Mouse (Mus musculus) forebrain, embryonic 13.5 days (tissue): ENCODE measurements at regions not wholly inside any gene's neighbourhood (a gene's known extent, or its start where the extent isn't known, plus 50 kb on each side); places are given as distances from the start of the nearest gene placed in this dataset.

Source experiments
- ATAC-seq: fragments of 200-750 bp; cut with Nextera tagmentation; 2 replicates; pipeline ENCODE4 v1.8.0; 2017
- H3K27ac ChIP-seq: fragments of 300-500 bp; sonication (generic); 2 replicates; pipeline ENCODE4 v1.5.1; 2015; ENCODE audit warnings: inconsistent platforms, mild to moderate bottlenecking, moderate library complexity
- H3K27me3 ChIP-seq: fragments of 300-500 bp; sonication (generic); 2 replicates; pipeline ENCODE4 v1.6.1; 2015; ENCODE audit warnings: mild to moderate bottlenecking, inconsistent platforms
- H3K36me3 ChIP-seq: fragments of 300-500 bp; sonication (generic); 2 replicates; pipeline ENCODE4 v1.6.1; 2015; ENCODE audit warnings: mild to moderate bottlenecking, inconsistent platforms; ENCODE audit not compliant: poor library complexity, severe bottlenecking
- H3K4me1 ChIP-seq: fragments of 300-500 bp; sonication (generic); 2 replicates; pipeline ENCODE4 v1.6.1; 2015; ENCODE audit warnings: inconsistent platforms
- H3K4me2 ChIP-seq: fragments of 300-500 bp; sonication (generic); 2 replicates; pipeline ENCODE4 v1.6.1; 2015; ENCODE audit warnings: inconsistent platforms, mild to moderate bottlenecking, moderate library complexity
- H3K4me3 ChIP-seq: fragments of 300-500 bp; sonication (generic); 2 replicates; pipeline ENCODE4 v1.5.1; 2015; ENCODE audit warnings: mild to moderate bottlenecking, inconsistent platforms
- H3K9ac ChIP-seq: fragments of 300-500 bp; sonication (generic); 2 replicates; pipeline ENCODE4 v1.6.1; 2015; ENCODE audit warnings: mild to moderate bottlenecking, inconsistent platforms
- H3K9me3 ChIP-seq: fragments of 300-500 bp; sonication (generic); replicated peaks from 2 replicates; pipeline ENCODE4 v1.6.1; 2016; ENCODE audit warnings: inconsistent platforms
- WGBS: fragments of 180-500 bp; shearing (Covaris S2); methylation state at CpG from one replicate; pipeline ENCODE4 v1.1.7; 2015; 5-methylcytosine and 5-hydroxymethylcytosine counted together

DNA sequence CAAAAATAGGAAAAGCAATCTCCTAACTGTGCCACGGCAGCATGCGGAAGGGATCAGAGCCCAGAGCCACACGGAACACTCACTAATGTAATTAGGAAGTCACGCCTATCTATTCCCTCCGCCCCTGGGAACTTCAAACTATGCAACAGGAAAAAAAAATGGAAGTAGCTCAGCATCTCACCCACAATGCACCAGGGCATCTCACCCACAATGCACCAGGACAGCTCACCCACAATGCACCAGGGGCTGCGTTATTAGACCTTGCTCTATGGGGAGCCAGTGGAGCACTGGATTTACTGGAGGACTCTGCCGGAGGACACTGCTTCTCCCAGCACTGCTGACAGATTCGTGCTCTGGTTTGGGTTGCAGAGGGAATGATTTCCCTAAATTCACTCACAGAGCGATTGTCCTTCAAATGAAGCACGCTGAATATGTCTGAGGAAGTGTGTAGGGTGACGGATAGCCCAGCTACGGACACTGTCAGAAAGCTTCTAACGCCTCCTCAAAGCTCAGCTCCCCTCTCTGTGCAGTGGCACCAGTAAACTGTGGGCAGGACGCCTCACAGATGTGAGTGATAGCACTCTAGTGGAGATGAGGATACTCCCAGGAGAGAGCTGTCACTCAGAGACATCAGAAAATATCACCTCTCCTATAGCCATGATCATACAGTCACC is 51.8 kb upstream of the Mbnl2 start:
- peak; percentile 30 for ATAC-seq

GRCm38 (mm10) chr14:120224202-120224846 is 51.1 kb upstream of the Mbnl2 start:
- 0 out of 2 replicates have a peak, but pooled peaks cover 5% of the 10 kb centered on the region for H3K9me3 ChIP-seq
- no peak overlapping the region for H3K9ac ChIP-seq
- no peak overlapping the region for H3K27ac ChIP-seq
- H3K4me2 ChIP-seq: no peak overlapping the region
- no peaks in the 10 kb centered on the region for H3K36me3 ChIP-seq
- H3K4me1 ChIP-seq: peaks cover 9% of the 10 kb centered on the region
- H3K4me3 ChIP-seq: no peak overlapping the region
- 52% methylated on average over 6 of the region's 6 CpGs for WGBS
- no peaks in the 10 kb centered on the region for H3K27me3 ChIP-seq
- ATAC-seq: peak; percentile 70

More for the DNA sequence above, 51.8 kb upstream of the Mbnl2 start:
- H3K4me2 ChIP-seq: no peak overlapping the region
- H3K36me3 ChIP-seq: no peaks in the 10 kb centered on the region
- H3K4me3 ChIP-seq: no peak overlapping the region
- no peak overlapping the region for H3K9ac ChIP-seq
- 81% methylated on average over 14 of the region's 14 CpGs for WGBS
- H3K27me3 ChIP-seq: no peaks in the 10 kb centered on the region
- H3K4me1 ChIP-seq: peaks cover 9% of the 10 kb centered on the region
- no peak overlapping the region for H3K27ac ChIP-seq
- H3K9me3 ChIP-seq: 0 out of 2 replicates have a peak, but pooled peaks cover 5% of the 10 kb centered on the region

DNA sequence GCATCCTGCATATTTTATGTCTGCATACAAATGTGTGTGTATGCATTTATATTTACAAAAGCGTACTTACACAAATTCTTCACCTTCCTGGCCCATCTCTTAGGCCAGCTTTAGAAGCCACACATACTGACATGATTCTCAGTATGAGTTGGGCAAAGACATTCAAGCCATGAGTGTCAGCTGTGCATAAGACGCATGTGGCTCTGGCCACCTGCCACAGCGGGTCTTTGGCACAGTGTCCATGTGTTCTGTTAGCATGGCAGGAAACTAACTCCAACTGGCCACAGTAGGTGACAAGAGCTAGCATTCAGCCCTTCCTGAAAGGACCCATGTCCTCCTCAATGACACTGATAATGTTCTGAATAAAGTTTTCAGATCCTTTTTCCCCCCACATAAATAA is 49.8 kb upstream of the Mbnl2 start:
- 0 out of 2 replicates have a peak, but pooled peaks have one; percentile 33 for ATAC-seq
- WGBS: 80% methylated on average over 3 of the region's 3 CpGs
- Histone ChIP-seq H3K36me3 (no peaks in the 10 kb centered on the region), H3K4me2 (no peak overlapping the region), H3K27me3 (no peaks in the 10 kb centered on the region), H3K27ac (no peak overlapping the region), H3K9me3 (0 out of 2 replicates have a peak, but pooled peaks cover 5% of the 10 kb centered on the region), H3K4me3 (no peak overlapping the region), H3K9ac (no peak overlapping the region), H3K4me1 (peaks cover 9% of the 10 kb centered on the region)
